Mouse (Mus musculus) cerebellum, postnatal 4 days (tissue): Measurements from ENCODE around the gene Apoa4.

ENCODE experiments used
- DNase-seq, 2 experiments: peaks; one replicate each; pipeline ENCODE4 v3.0.0; 2022; ENCODE audit warnings: low spot score in 2 of 2, mixed read lengths in 1 of 2

Apoa4 gene

DNA sequence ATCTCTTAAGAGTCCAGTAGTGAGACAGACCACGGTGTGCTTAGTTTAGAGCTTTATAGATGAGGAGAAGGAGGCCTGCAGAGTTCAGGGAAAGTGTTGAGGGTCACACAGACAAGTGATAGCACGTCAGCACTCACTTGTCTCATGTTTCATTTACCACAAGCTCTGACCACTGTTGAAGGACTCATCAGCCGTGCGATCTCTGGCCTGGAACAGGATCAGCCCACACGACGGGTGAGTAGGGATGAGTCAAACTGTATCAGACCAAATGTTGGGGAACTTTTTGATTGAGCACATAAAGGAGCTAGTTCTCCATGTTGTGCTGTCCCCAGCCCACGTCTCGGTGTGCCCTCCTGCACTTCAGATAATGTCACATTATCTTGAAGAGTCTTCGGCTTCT, 34.0 kb downstream of the Apoa4 start:
- DNase-seq = no peak

DNA sequence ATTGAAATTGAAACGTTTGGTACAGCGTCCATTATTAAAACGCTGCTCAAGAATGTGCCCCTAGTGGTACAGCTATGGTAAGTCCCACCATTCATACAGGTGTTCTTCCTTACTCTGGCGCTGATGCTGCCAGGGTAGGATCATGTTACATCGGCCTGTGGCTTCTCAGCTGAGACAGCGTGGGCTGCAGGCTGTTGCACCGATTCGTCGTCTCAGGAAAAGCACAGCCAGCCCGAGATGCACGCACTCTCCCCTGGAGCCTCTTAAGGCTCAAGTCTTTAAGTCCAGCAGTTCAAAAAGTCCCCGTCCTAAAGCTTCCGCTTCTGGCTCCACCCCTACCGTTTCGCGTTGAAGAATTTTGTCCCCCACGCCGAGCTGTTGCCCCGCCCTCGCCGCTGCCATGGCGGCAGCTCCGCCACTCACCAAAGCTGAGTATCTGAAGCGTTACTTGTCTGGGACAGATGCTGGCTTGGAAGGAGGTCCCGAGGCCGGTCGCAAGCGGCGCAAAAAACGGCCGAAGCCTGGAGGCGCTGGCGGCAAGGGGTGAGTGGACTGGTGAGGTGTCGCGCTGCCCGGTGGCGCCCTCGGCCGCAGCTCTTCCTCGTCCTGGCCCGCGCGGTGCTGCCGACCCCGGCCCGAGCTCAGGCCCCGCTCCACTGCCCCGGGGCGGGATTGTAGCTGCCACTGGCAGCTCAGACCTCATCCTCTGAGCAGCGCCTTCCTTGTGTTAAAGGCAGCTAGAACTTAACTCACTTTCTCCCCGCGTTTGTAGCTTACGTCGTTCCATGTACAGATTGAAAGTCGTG, 42.3 kb downstream of the Apoa4 start, which contains the start of gene Bud13:
Bud13 (plus strand) TSS at position 378 of the 806 bp plus-strand sequence.
- DNase-seq = peak; percentile 96 to 99
